In genomic region chrX:136014392-136014791, GRCm38 (mm10) we compare ENCODE assay signal across 11 mouse cellular contexts. TPM values are rescaled to one million over a fixed set of nuclear protein-coding genes. Genes with fewer than 3 reads are reported as not detected.
DNase-seq lines count a peak whose midpoint lies in the region; ATAC-seq and TF ChIP-seq lines count a peak whose summit lies in the region.
"Had no signal": no experiment of that assay in that cellular context is flagged by ENCODE, and none has a peak within 500 bp of the region (broad histone marks: within the 10 kb centered on the region; RNA-seq: fewer than 3 reads in every experiment).

No protein-coding gene starts in this region.

- no peak overlapping the region for H3K4me2 ChIP-seq in stomach, embryonic 14.5 days (replicated peaks; ENCODE audit: low read depth, low read length)
- no peak overlapping the region for H3K4me2 ChIP-seq in stomach, postnatal 0 days (replicated peaks; ENCODE audit: low read depth)
- no peak overlapping the region for H3K4me2 ChIP-seq in kidney, embryonic 16.5 days (replicated peaks; ENCODE audit: low read depth, low read length)
- H3K4me2 ChIP-seq: embryonic facial prominence, embryonic 13.5 days had no signal

- H3K9ac ChIP-seq in stomach, embryonic 14.5 days (replicated peaks; ENCODE audit: low read depth, low read length), result no peak overlapping the region
- H3K9ac ChIP-seq in stomach, postnatal 0 days (ENCODE audit: low read length), result no peak overlapping the region
- no peak overlapping the region for H3K9ac ChIP-seq in kidney, embryonic 16.5 days (replicated peaks; ENCODE audit: low read length)
- H3K9ac ChIP-seq: embryonic facial prominence, embryonic 13.5 days; liver, postnatal 0 days had no signal

- DNase-seq in gastrocnemius, postnatal 10 days, result peak; percentile 3
- DNase-seq in gastrocnemius, postnatal 36 days, result no peak
- DNase-seq in stomach, postnatal 0 days (ENCODE audit: low spot score), result no peak
- peak; percentile 41 for DNase-seq in mesoderm, embryonic 11.5 days (ENCODE audit: low read depth, low spot score)
- no peak for DNase-seq in right cerebral cortex, postnatal 36 days (ENCODE audit: low spot score in 2 of 2)
- no peak for DNase-seq in gastrocnemius, postnatal 14 days
- DNase-seq: liver, postnatal 0 days had no signal

- TF ChIP-seq EP300 in stomach, postnatal 0 days (optimal IDR thresholded peaks at IDR 0.05), result no peak

- no peaks in the 10 kb centered on the region for H3K36me3 ChIP-seq in stomach, embryonic 14.5 days (ENCODE audit: control insufficient read depth, insufficient read depth, low read length)
- H3K36me3 ChIP-seq in stomach, postnatal 0 days (ENCODE audit: control insufficient read depth, insufficient read depth, low read length), result no peaks in the 10 kb centered on the region
- H3K36me3 ChIP-seq in kidney, embryonic 16.5 days (ENCODE audit: insufficient read depth, low read length), result no peaks in the 10 kb centered on the region
- H3K36me3 ChIP-seq: embryonic facial prominence, embryonic 13.5 days had no signal

- H3K27me3 ChIP-seq in stomach, embryonic 14.5 days (ENCODE audit: control insufficient read depth, insufficient read depth, low read length), result no peaks in the 10 kb centered on the region
- no peaks in the 10 kb centered on the region for H3K27me3 ChIP-seq in stomach, postnatal 0 days (ENCODE audit: control insufficient read depth, insufficient read depth, low read length)
- H3K27me3 ChIP-seq in kidney, embryonic 16.5 days (ENCODE audit: insufficient read depth, low read length), result no peaks in the 10 kb centered on the region; the same call in 1 of the 2 replicates
- H3K27me3 ChIP-seq: embryonic facial prominence, embryonic 13.5 days had no signal

- no peak overlapping the region for H3K4me3 ChIP-seq in stomach, embryonic 14.5 days (ENCODE audit: low read depth, low read length)
- no peak overlapping the region for H3K4me3 ChIP-seq in stomach, postnatal 0 days (ENCODE audit: low read depth, low read length)
- H3K4me3 ChIP-seq in kidney, embryonic 16.5 days (ENCODE audit: low read length), result no peak overlapping the region
- H3K4me3 ChIP-seq: embryonic facial prominence, embryonic 13.5 days; myocyte had no signal

- no peak overlapping the region for H3K27ac ChIP-seq in stomach, embryonic 14.5 days (ENCODE audit: low read length)
- no peak overlapping the region for H3K27ac ChIP-seq in stomach, postnatal 0 days (replicated peaks)
- no peak overlapping the region for H3K27ac ChIP-seq in kidney, embryonic 16.5 days (ENCODE audit: low read length)
- H3K27ac ChIP-seq: embryonic facial prominence, embryonic 13.5 days had no signal

- H3K9me3 ChIP-seq in stomach, embryonic 14.5 days (ENCODE audit: control insufficient read depth, low read depth, low read length), result no peaks in the 10 kb centered on the region
- no peaks in the 10 kb centered on the region for H3K9me3 ChIP-seq in stomach, postnatal 0 days (ENCODE audit: control insufficient read depth, low read length)
- H3K9me3 ChIP-seq in kidney, embryonic 16.5 days (ENCODE audit: low read length), result 0 out of 2 replicates have a peak, but pooled peaks cover 2% of the 10 kb centered on the region
- H3K9me3 ChIP-seq: embryonic facial prominence, embryonic 13.5 days had no signal

- intact Hi-C loops in gastrocnemius, postnatal 36 days (cut with DNase I), result no loop called here
- intact Hi-C loops in gastrocnemius, postnatal 14 days (cut with DNase I; ENCODE audit: low total_unique reads), result no loop called here

- no peak for TF ChIP-seq CTCF in stomach, postnatal 0 days (IDR thresholded peaks at IDR 0.05; ENCODE audit: low read depth)

- whole genome bisulfite sequencing in stomach, embryonic 14.5 days, result 20% methylated on average over 2 of the region's 2 CpGs
- WGBS in stomach, postnatal 0 days, result 21% methylated on average over 2 of the region's 2 CpGs
- WGBS in kidney, embryonic 16.5 days, result 33% methylated on average over 2 of the region's 2 CpGs

- ATAC-seq in stomach, embryonic 14.5 days (ENCODE audit: insufficient number of reproducible peaks, insufficient read depth, low FRiP score, low read depth), result peak; percentile 89; the same call in 1 of the 2 replicates
- no peak for ATAC-seq in stomach, postnatal 0 days (ENCODE audit: low FRiP score, low TSS enrichment)
- ATAC-seq in kidney, embryonic 16.5 days (ENCODE audit: low FRiP score, low TSS enrichment), result peak; percentile 79; the same call in 1 of the 2 replicates
- ATAC-seq: liver, postnatal 0 days had no signal

- no peaks in the 10 kb centered on the region for H3K4me1 ChIP-seq in stomach, embryonic 14.5 days (ENCODE audit: control insufficient read depth, insufficient read depth, low read length)
- no peaks in the 10 kb centered on the region for H3K4me1 ChIP-seq in stomach, postnatal 0 days (replicated peaks; ENCODE audit: control insufficient read depth, insufficient read depth)
- no peaks in the 10 kb centered on the region for H3K4me1 ChIP-seq in kidney, embryonic 16.5 days (ENCODE audit: insufficient read depth, low read length)
- H3K4me1 ChIP-seq: embryonic facial prominence, embryonic 13.5 days had no signal

RNA-seq across cellular contexts. Expression of gene Arxes1, which starts 18.8 kb away (rescaled TPM):
- 1 to 10 TPM; 1.8 to 2.2 TPM for total RNA-seq in gastrocnemius, postnatal 10 days (2021)
- total RNA-seq in gastrocnemius, postnatal 36 days (2021), result not detected
- 33.5 and 36.2 TPM in 2 replicates for polyA plus RNA-seq in stomach, embryonic 14.5 days (2014; fragmentation: Nextera tagmentation; extraction: Ambion mirVana)
- 11.3 and 11.6 TPM in 2 replicates for polyA plus RNA-seq in stomach, postnatal 0 days (2015; fragmentation: Nextera tagmentation; extraction: Ambion mirVana)
- 33.4 and 34.7 TPM in 2 replicates for polyA plus RNA-seq in kidney, embryonic 16.5 days (2015; fragmentation: Nextera tagmentation; extraction: Ambion mirVana)
- total RNA-seq in gastrocnemius, postnatal 14 days (2021), result 1 to 10 TPM in 1 of 2 experiments, under 1 TPM in 1; 0.33 to 1.0 TPM
- polyA plus RNA-seq: myocyte had no signal

RNA-seq across cellular contexts. Expression of gene Arxes2, which starts 20.8 kb away (rescaled TPM):
- total RNA-seq in gastrocnemius, postnatal 10 days (2021), result 1 to 10 TPM; 4.3 to 4.7 TPM
- 1 to 10 TPM in 1 of 2 experiments, under 1 TPM in 1; 0.33 to 1.0 TPM for total RNA-seq in gastrocnemius, postnatal 36 days (2021)
- polyA plus RNA-seq in stomach, embryonic 14.5 days (2014; fragmentation: Nextera tagmentation; extraction: Ambion mirVana), result 75.7 and 77.4 TPM in 2 replicates
- polyA plus RNA-seq in stomach, postnatal 0 days (2015; fragmentation: Nextera tagmentation; extraction: Ambion mirVana), result 24.2 and 27.0 TPM in 2 replicates
- polyA plus RNA-seq in kidney, embryonic 16.5 days (2015; fragmentation: Nextera tagmentation; extraction: Ambion mirVana), result 80.6 and 94.3 TPM in 2 replicates
- 1 to 10 TPM; 1.5 to 2.5 TPM for total RNA-seq in gastrocnemius, postnatal 14 days (2021)

RNA-seq across cellular contexts. Expression of gene Bex2, which starts 53.6 kb away (rescaled TPM):
- total RNA-seq in gastrocnemius, postnatal 10 days (2021), result 1 to 10 TPM in 1 of 2 experiments, under 1 TPM in 1; 0.73 to 1.3 TPM
- not detected for total RNA-seq in gastrocnemius, postnatal 36 days (2021)
- polyA plus RNA-seq in stomach, embryonic 14.5 days (2014; fragmentation: Nextera tagmentation; extraction: Ambion mirVana), result 104 and 108 TPM in 2 replicates
- 54.2 and 56.5 TPM in 2 replicates for polyA plus RNA-seq in stomach, postnatal 0 days (2015; fragmentation: Nextera tagmentation; extraction: Ambion mirVana)
- polyA plus RNA-seq in kidney, embryonic 16.5 days (2015; fragmentation: Nextera tagmentation; extraction: Ambion mirVana), result 75.2 and 81.8 TPM in 2 replicates
- total RNA-seq in gastrocnemius, postnatal 14 days (2021), result under 1 TPM; 0.27 to 0.43 TPM

Comparison
In these comparisons a context has a peak if more than half of its experiments do, and no peak if none do; other contexts are left out.
1. DNase-seq: peak in gastrocnemius, postnatal 10 days (single experiment) and mesoderm, embryonic 11.5 days (single experiment); none in gastrocnemius, postnatal 36 days (0 of 2), stomach, postnatal 0 days (single experiment), right cerebral cortex, postnatal 36 days (0 of 2) and gastrocnemius, postnatal 14 days (single experiment).